Mouse (Mus musculus): ENCODE measurements around the gene Malrd1.

DNA sequence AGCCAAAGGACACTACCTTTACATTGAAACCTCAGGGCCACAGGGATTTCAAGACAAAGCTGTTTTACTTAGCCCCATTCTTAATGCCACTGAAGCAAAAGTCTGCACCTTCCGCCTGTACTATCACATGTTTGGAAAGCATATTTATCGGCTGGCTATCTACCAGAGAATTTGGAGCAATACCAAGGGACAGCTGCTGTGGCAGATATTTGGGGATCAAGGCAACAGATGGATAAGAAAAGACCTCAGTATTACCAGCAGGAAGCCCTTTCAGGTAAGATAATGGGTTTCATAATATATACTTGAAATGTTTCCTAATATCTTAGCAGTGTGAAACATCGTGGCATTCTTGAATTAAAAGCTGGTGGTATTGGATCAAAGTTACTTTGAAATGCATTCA lies 176.7 kb downstream of the Malrd1 start:
- TF ChIP-seq CTCF (IDR thresholded peaks at IDR 0.05; ENCODE audit: borderline replicate concordance, control insufficient read depth, extremely low read depth, insufficient read depth, low read length, poor library complexity) (no peak), POLR2A (IDR thresholded peaks at IDR 0.05; ENCODE audit: control insufficient read depth, extremely low read depth, insufficient read depth, low read length, poor library complexity) (no peak)
